ENCODE assay signal across 8 mouse cellular contexts in genomic region chr3:62338854-62339515, GRCm38 (mm10). TPM values are rescaled to one million over a fixed set of nuclear protein-coding genes. Genes with fewer than 3 reads are reported as not detected.
DNase-seq lines count a peak whose midpoint lies in the region; ATAC-seq lines count a peak whose summit lies in the region.

No protein-coding gene starts in this region.

- H3K4me2 ChIP-seq in intestine, embryonic 15.5 days (replicated peaks): peak overlapping the region; percentile 90
- H3K4me2 ChIP-seq in midbrain, embryonic 16.5 days (ENCODE audit: low read length): peak overlapping the region; percentile 68

- peak overlapping the region; percentile 75 for H3K4me3 ChIP-seq in intestine, embryonic 15.5 days (replicated peaks)
- peak overlapping the region; percentile 81 for H3K4me3 ChIP-seq in midbrain, embryonic 16.5 days (ENCODE audit: low read depth, low read length)

- peak; percentile 70 for ATAC-seq in common myeloid progenitor, adult 5-6 weeks (replicated peaks; ENCODE audit: low read depth, poor library complexity, severe bottlenecking)
- ATAC-seq in intestine, embryonic 15.5 days: peak; percentile 97
- peak; percentile 94 for ATAC-seq in midbrain, embryonic 16.5 days

- H3K9ac ChIP-seq in intestine, embryonic 15.5 days: peak overlapping the region; percentile 82
- H3K9ac ChIP-seq in midbrain, embryonic 16.5 days (ENCODE audit: low read depth, low read length): peak overlapping the region; percentile 69

- H3K4me1 ChIP-seq in intestine, embryonic 15.5 days (replicated peaks): 0 out of 2 replicates have a peak, but pooled peaks cover 6% of the 10 kb centered on the region
- H3K4me1 ChIP-seq in midbrain, embryonic 16.5 days (ENCODE audit: control insufficient read depth, insufficient read depth, low read length): no peaks in the 10 kb centered on the region; the same call in 1 of the 2 replicates

- H3K9me3 ChIP-seq in intestine, embryonic 15.5 days: no peaks in the 10 kb centered on the region
- no peaks in the 10 kb centered on the region for H3K9me3 ChIP-seq in midbrain, embryonic 16.5 days (replicated peaks; ENCODE audit: control insufficient read depth, low read length, poor library complexity, severe bottlenecking)

- DNase-seq in cerebellum, adult 11 months: peak; percentile 6
- no peak for DNase-seq in cerebellum, adult 11-12 months
- DNase-seq in gastrocnemius, postnatal 4 days (ENCODE audit: low spot score in 2 of 2): peak; percentile 36 to 51
- peak; percentile 62 for DNase-seq in liver
- DNase-seq in testis, postnatal 10 days (ENCODE audit: low spot score): peak; percentile 65

- WGBS in intestine, embryonic 15.5 days: under 1% methylated on average over 68 of the region's 68 CpGs
- under 1% methylated on average over 68 of the region's 68 CpGs for WGBS in midbrain, embryonic 16.5 days

- no peaks in the 10 kb centered on the region for H3K36me3 ChIP-seq in intestine, embryonic 15.5 days
- H3K36me3 ChIP-seq in midbrain, embryonic 16.5 days (ENCODE audit: control insufficient read depth, insufficient read depth, low read length): no peaks in the 10 kb centered on the region

- no peaks in the 10 kb centered on the region for H3K27me3 ChIP-seq in intestine, embryonic 15.5 days (replicated peaks)
- peaks cover 7% of the 10 kb centered on the region; the same call in 1 of the 2 replicates for H3K27me3 ChIP-seq in midbrain, embryonic 16.5 days (ENCODE audit: control insufficient read depth, insufficient read depth, low read depth, low read length)

- peak overlapping the region; percentile 72 for H3K27ac ChIP-seq in intestine, embryonic 15.5 days
- H3K27ac ChIP-seq in midbrain, embryonic 16.5 days (ENCODE audit: low read length): peak overlapping the region; percentile 60

RNA-seq across cellular contexts. Expression of gene Arhgef26, which starts 0.8 kb away (rescaled TPM):
- total RNA-seq in common myeloid progenitor, adult 5-6 weeks (2017): not detected in 2 replicates
- 10 to 100 TPM in 1 of 2 experiments, 1 to 10 TPM in 1; 9.2 to 10.1 TPM for total RNA-seq in gastrocnemius, postnatal 4 days (2021)
- polyA plus RNA-seq in intestine, embryonic 15.5 days (2015; fragmentation: Nextera tagmentation; extraction: Ambion mirVana): 15.3 and 16.7 TPM in 2 replicates
- polyA plus RNA-seq in midbrain, embryonic 16.5 days (2015; fragmentation: Nextera tagmentation; extraction: Ambion mirVana): 10.7 and 12.9 TPM in 2 replicates

Comparison
In these comparisons a context has a peak if more than half of its experiments do, and no peak if none do; other contexts are left out.
1. RNA of gene Arhgef26, which starts 0.8 kb away (total RNA-seq): 9.2 to 10.1 TPM in gastrocnemius, postnatal 4 days; not detected in common myeloid progenitor, adult 5-6 weeks; every median in the first group is over 10 times any median in the second.
2. Peak in every context shown above with its lines, with median percentiles within 50 percentile points of each other: ATAC-seq.